Mouse (Mus musculus) testis, postnatal 10 days (tissue): Measurements from ENCODE around the gene Dip2c.

ENCODE experiments used
- DNase-seq: peaks from one replicate; pipeline ENCODE4 v3.0.0; 2021; ENCODE audit warnings: low spot score

Dip2c gene

GRCm38 (mm10) chr13:9424434-9424833, 148.1 kb downstream of the Dip2c start:
- DNase-seq = no peak

- DNase-seq = no peak
These were observed 149.9 kb downstream of the Dip2c start for GRCm38 (mm10) chr13:9426267-9426666.

- DNase-seq = no peak
These were observed 150.5 kb downstream of the Dip2c start for GRCm38 (mm10) chr13:9426779-9427178.

- DNase-seq = no peak
These were observed 153.6 kb downstream of the Dip2c start for GRCm38 (mm10) chr13:9429884-9430283.

GRCm38 (mm10) chr13:9430724-9431123, 154.4 kb downstream of the Dip2c start:
- no peak for DNase-seq

GRCm38 (mm10) chr13:9431441-9431840, 155.1 kb downstream of the Dip2c start:
- DNase-seq = no peak

- DNase-seq = no peak
These were observed 166.7 kb downstream of the Dip2c start for GRCm38 (mm10) chr13:9443066-9443465.

GRCm38 (mm10) chr13:9445533-9446294, 169.4 kb downstream of the Dip2c start:
- no peak for DNase-seq

GRCm38 (mm10) chr13:9446448-9447115, 170.3 kb downstream of the Dip2c start:
- DNase-seq = no peak

- no peak for DNase-seq
These were observed 173.9 kb downstream of the Dip2c start for GRCm38 (mm10) chr13:9450276-9450675.

GRCm38 (mm10) chr13:9451952-9452351, 175.6 kb downstream of the Dip2c start:
- no peak for DNase-seq

GRCm38 (mm10) chr13:9454426-9455177, 178.3 kb downstream of the Dip2c start:
- DNase-seq = no peak

GRCm38 (mm10) chr13:9455979-9456378, 179.7 kb downstream of the Dip2c start:
- no peak for DNase-seq

- no peak for DNase-seq
These were observed 181.3 kb downstream of the Dip2c start for GRCm38 (mm10) chr13:9457420-9458308.

- no peak for DNase-seq
These were observed 188.1 kb downstream of the Dip2c start for GRCm38 (mm10) chr13:9464457-9464856.

- peak; percentile 70 for DNase-seq
These were observed 190.9 kb downstream of the Dip2c start for GRCm38 (mm10) chr13:9467216-9467615.

GRCm38 (mm10) chr13:9473383-9473782, 197.1 kb downstream of the Dip2c start:
- no peak for DNase-seq

GRCm38 (mm10) chr13:9481722-9482121, 205.4 kb downstream of the Dip2c start:
- no peak for DNase-seq

- DNase-seq = no peak
These were observed 213.4 kb downstream of the Dip2c start for GRCm38 (mm10) chr13:9489696-9490095.

- DNase-seq = peak; percentile 47
These were observed 218.4 kb downstream of the Dip2c start for GRCm38 (mm10) chr13:9494726-9495125.

GRCm38 (mm10) chr13:9504118-9504856, 228.0 kb downstream of the Dip2c start:
- DNase-seq = no peak
